Mouse (Mus musculus): ENCODE data around the gene Kpna2.
A peak's percentile ranks its signal among the peaks of the same experiment; 100 is the strongest.
"Not testable (repeated sequence)": the region's sequence is repeated elsewhere in the genome, so short reads cannot be mapped to it uniquely, and the experiment has no call there.

Kpna2 gene

GRCm38 (mm10) chr11:107018606-107019005 is 19.3 kb upstream of the Kpna2 start:
- DNase-seq (ENCODE audit: low read depth) = no peak

GRCm38 (mm10) chr11:107017339-107017886 is 18.1 kb upstream of the Kpna2 start:
- DNase-seq (ENCODE audit: low read depth) = no peak

- DNase-seq (ENCODE audit: low read depth) = no peak
Observed at GRCm38 (mm10) chr11:107016893-107017292, 17.6 kb upstream of the Kpna2 start.

GRCm38 (mm10) chr11:107015535-107016187 is 16.3 kb upstream of the Kpna2 start:
- DNase-seq (ENCODE audit: low read depth) = not testable (repeated sequence)

GRCm38 (mm10) chr11:107014597-107015309 is 15.4 kb upstream of the Kpna2 start:
- no peak for DNase-seq (ENCODE audit: low read depth)

GRCm38 (mm10) chr11:107014020-107014585 is 14.8 kb upstream of the Kpna2 start:
- DNase-seq (ENCODE audit: low read depth) = no peak

- DNase-seq (ENCODE audit: low read depth) = peak; percentile 95
Observed at GRCm38 (mm10) chr11:107012324-107013017, 13.1 kb upstream of the Kpna2 start.

- DNase-seq (ENCODE audit: low read depth) = no peak
Observed at GRCm38 (mm10) chr11:107011669-107012323, 12.5 kb upstream of the Kpna2 start.

GRCm38 (mm10) chr11:107011171-107011570 is 11.8 kb upstream of the Kpna2 start:
- DNase-seq (ENCODE audit: low read depth) = no peak

GRCm38 (mm10) chr11:107010447-107010846 is 11.1 kb upstream of the Kpna2 start:
- no peak for DNase-seq (ENCODE audit: low read depth)

- no peak for DNase-seq (ENCODE audit: low read depth)
Observed at GRCm38 (mm10) chr11:107005538-107005937, 6.2 kb upstream of the Kpna2 start.

- DNase-seq (ENCODE audit: low read depth) = no peak
Observed at GRCm38 (mm10) chr11:107001760-107002675, 2.7 kb upstream of the Kpna2 start.

GRCm38 (mm10) chr11:106999949-107000513 is 690 bp upstream of the Kpna2 start:
- DNase-seq (ENCODE audit: low read depth) = no peak

- DNase-seq (ENCODE audit: low read depth) = no peak
Observed at GRCm38 (mm10) chr11:106998651-106999150, 640 bp downstream of the Kpna2 start.

GRCm38 (mm10) chr11:106997976-106998375 is 1.4 kb downstream of the Kpna2 start:
- DNase-seq (ENCODE audit: low read depth) = no peak

- not testable (repeated sequence) for DNase-seq (ENCODE audit: low read depth)
Observed at GRCm38 (mm10) chr11:106996492-106996891, 2.8 kb downstream of the Kpna2 start.

GRCm38 (mm10) chr11:106994246-106995085 is 4.9 kb downstream of the Kpna2 start:
- peak; percentile 76 for DNase-seq (ENCODE audit: low read depth)

- DNase-seq (ENCODE audit: low read depth) = no peak
Observed at GRCm38 (mm10) chr11:106987384-106987783, 12.0 kb downstream of the Kpna2 start.

- not testable (repeated sequence) for DNase-seq (ENCODE audit: low read depth)
Observed at GRCm38 (mm10) chr11:106985979-106986604, 13.2 kb downstream of the Kpna2 start.

Data from c-Kit-positive CD71-positive TER-119-negative erythroid progenitor cells, embryonic 14.5 days (primary cell).